Mouse (Mus musculus): ENCODE data around the gene Efnb3.
"Not testable (repeated sequence)": the region's sequence is repeated elsewhere in the genome, so short reads cannot be mapped to it uniquely, and the experiment has no call there.

Gene Efnb3

DNA sequence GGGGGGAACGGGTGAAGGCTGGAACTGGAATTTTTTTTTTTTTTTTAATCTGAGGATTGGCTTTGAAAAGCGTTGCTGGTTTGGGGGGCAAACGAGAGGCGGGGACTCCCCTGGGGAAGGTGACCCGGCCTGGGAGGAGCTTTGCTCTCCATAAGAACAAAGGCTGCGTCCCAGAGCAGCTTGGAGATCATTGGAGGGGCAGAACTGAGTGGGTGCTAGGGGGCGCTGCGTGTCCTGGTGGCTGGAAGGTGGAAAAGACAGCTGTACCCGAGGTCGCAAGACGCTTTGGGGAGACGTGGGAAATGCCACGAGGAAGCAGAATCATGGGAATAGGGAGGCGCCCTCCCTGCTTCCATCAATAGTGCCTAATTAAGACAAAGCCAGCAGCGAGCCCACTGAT lies 12.9 kb downstream of the Efnb3 start:
- no peak for DNase-seq

DNA sequence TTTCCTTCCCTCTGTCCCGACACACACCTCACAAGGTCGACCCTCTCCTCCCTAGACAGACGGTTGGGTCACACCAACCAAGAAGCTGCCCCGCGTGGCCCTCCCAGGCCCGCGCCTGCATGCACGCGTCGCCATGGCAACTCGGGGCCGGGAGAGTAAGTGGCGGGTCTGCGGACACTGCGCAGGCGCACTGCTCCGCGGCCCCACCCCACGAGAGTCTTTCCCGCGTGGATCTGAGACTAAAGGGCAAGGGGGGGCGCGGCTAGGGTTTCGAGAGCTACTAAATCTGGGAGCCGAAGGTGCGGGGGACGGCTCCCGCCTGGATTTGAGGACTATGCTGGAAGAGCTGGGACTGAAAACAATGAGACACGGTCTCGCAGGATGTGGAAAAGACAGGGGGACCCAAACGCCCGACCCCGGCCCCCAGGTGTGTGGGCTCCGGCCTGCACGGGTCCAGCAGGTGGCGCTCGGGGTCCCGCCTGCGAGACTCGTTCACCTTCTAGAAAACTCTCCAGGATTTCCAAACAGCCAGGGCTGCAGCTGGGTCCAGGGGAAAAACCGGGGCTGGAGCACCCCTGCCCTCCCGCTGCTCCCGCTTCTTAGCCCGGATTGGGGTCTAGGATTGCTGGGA lies 13.5 kb downstream of the Efnb3 start:
- peak; percentile 96 for DNase-seq

DNA sequence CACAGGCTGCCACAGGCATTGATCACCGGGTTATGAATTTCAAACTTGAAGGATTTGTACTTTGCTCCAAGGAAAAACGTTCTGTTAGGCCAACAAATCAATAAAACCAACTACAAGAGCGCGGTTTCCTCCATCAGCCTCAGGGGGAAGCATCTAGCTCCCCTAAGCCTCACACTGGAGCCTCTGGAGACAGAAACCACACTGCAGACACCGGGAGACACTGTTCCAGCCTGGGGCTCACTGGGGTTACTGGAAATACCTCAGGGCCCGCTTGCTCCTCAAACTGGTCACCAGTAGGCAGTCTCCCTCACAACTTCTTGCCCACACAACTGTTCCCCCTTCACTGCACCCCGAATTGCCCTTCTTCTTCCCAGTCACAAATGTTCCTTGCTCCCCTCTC lies 14.0 kb downstream of the Efnb3 start:
- no peak for DNase-seq

- DNase-seq, result no peak
These were observed 16.4 kb downstream of the Efnb3 start for GRCm38 (mm10) chr11:69543598-69543997.

- DNase-seq, result not testable (repeated sequence)
These were observed 18.3 kb downstream of the Efnb3 start for GRCm38 (mm10) chr11:69541741-69542140.

- no peak for DNase-seq
These were observed 19.3 kb downstream of the Efnb3 start for GRCm38 (mm10) chr11:69540700-69541099.

GRCm38 (mm10) chr11:69534990-69535389 lies 25.0 kb downstream of the Efnb3 start:
- DNase-seq, result no peak

DNA sequence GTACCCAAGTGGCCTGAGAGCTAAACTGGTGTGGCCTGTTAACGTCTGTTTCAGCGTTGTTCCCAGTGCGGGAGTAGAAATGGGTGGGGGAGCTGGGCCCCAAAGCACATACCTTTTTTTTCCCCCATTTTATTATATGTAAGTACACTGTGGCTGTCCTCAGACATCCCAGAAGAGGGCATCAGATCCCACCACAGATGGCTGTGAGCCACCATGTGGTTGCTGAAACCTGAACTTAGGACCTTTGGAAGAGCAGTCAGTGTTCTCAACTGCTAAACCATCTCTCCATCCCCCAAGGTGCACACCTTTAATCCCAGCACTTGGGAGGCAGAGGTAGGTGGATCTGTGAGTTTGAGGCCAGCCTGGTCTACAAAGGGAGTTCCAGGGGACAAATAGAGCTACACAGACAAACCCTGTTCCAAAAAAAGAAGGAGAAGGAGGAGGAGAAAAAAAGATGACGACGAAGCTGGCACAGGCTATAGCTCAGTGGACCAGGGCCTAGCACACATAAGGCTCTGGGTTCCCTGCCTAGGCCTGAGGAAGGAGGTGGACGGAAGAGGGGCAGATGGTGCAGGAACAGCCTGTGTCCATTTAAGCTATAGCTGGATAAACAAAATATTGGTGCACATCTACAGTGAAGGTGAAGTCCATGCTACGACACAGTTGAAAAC lies 27.4 kb downstream of the Efnb3 start:
- DNase-seq, result no peak

- DNase-seq, result not testable (repeated sequence)
These were observed 29.2 kb downstream of the Efnb3 start for GRCm38 (mm10) chr11:69530755-69531154.

DNA sequence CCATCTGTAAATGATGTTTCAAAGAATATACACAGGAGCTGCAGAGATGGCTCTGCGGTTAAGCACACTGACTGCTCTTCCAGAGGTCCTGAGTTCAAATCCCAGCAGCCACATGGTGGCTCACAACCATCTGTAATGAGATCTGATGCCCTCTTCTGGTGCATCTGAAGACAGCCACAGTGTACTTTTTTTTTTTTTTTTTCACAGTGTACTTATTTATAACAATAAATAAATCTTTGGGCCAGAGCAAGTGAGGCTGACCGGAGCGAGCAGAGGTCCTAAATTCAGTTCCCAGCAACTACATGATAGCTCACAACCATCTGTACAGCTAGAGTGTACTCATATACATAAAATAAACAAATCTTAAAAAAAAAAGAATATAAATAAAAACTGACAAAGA lies 29.7 kb downstream of the Efnb3 start:
- not testable (repeated sequence) for DNase-seq

- DNase-seq, result no peak
These were observed 32.0 kb downstream of the Efnb3 start for GRCm38 (mm10) chr11:69528031-69528390.

GRCm38 (mm10) chr11:69527098-69528030 lies 32.6 kb downstream of the Efnb3 start:
- peak; percentile 88 for DNase-seq

- DNase-seq, result no peak
These were observed 33.4 kb downstream of the Efnb3 start for GRCm38 (mm10) chr11:69526631-69527030.

GRCm38 (mm10) chr11:69525661-69526060 lies 34.3 kb downstream of the Efnb3 start:
- no peak for DNase-seq

GRCm38 (mm10) chr11:69523651-69524050 lies 36.4 kb downstream of the Efnb3 start:
- DNase-seq, result no peak

DNA sequence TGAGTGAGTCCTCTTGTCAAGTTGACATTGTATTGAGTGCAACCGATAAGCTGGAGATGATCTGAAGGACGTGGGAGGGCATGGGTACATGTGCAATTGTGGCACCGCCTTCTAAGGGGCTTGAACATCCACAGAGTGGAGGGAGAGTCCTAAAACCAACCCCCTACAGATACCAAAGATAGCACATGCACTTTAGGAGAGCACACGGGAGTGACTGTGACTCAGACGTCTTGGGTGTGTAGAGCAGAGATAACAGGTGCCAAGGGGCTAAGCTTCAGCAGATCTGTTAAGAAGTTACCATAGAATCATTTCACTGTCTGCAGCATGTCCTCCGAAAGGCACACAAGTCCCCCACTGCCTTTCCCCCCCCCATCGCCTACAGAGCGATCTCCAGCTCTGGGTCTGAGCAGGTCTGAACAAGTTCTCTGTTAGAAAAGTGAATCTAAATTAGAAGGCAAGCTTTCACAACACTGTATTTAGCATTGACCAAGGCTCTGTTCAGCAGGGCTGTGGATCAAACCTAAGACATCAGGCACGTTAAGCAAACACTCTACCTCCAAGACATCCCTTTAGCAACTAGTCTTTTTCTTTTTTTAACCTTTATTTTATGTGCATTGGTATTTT lies 38.4 kb downstream of the Efnb3 start:
- DNase-seq, result no peak

DNA sequence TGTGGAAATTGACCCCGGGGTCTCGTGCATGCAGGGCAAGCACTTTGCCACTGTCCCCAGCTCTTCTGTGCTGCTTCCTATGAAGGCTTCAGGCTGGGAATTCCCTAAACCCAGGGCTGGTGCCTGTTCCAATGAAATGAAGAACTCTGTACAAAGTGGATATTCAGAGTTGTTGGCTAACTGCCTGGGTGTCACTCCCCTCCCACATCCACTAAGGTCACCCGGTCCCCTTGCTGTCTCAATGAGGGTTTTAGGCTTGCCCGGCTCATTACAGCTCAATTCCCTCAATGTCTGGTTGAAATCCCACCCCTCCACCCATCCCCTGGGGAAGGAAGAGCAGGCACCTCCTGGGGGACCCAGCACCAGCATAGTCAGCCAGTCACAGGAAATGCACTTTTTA lies 40.0 kb downstream of the Efnb3 start:
- DNase-seq, result no peak

GRCm38 (mm10) chr11:69516661-69517060 lies 43.3 kb downstream of the Efnb3 start:
- DNase-seq, result no peak

DNA sequence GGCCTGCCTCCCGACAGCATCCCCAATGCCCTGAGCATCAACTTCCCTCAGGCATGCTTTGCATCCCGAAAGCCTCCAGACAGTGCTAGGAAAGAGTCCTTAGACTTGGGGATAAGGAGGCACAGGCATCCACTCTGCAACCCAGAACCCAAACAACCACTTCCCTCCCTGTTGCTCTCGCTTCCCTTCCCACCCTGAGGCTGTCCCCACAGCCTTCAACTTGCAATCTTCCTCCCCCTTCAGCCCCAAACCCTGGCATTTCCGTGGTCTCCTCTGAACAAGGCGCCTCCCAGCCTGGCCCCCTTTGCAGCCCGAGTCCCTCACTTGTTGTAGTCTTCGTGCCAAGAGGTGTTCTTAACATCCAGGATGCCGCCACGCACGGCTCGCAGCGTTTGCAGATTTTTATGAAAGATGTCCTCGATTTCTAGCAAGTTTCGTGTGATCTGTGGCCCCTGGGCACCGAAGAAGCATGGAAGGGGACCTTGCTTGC lies 43.8 kb downstream of the Efnb3 start:
- no peak for DNase-seq

GRCm38 (mm10) chr11:69513840-69514239 lies 46.2 kb downstream of the Efnb3 start:
- peak; percentile 76 for DNase-seq

DNA sequence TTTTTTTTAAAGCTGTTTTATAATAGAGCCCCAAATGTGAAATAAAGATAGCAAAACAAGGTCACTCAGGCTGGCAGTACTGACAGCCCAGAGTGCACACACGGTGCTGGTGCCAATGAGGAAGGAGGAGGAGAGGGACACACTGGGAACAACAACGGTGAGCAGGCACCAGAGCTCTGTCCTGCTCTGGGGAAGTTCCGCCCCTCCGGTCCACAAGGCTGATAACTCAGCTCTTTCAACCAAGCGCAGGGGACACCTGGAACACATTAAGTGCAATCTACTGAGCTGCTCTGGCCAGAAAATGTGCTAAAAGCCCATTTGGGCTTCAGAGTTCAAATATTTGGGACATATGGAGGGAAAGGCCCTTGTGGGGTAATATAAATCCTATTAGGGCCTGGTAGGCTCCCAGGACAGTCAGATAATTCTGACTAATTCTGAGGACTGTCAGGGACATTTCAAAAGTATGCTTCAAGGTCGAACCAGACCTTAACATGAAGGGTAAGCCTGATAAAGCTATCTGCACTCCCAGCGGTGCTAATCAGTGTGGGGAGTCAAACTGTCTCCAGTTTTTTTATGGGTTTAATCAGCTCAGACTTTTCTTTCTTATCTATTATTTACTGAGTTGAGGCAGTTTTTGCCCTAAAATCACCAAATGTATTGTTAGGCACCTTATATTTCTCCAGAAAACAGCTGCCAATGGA lies 49.1 kb downstream of the Efnb3 start:
- no peak for DNase-seq
